Mouse (Mus musculus): ENCODE measurements around the gene Vipr2.

Gene Vipr2

DNA sequence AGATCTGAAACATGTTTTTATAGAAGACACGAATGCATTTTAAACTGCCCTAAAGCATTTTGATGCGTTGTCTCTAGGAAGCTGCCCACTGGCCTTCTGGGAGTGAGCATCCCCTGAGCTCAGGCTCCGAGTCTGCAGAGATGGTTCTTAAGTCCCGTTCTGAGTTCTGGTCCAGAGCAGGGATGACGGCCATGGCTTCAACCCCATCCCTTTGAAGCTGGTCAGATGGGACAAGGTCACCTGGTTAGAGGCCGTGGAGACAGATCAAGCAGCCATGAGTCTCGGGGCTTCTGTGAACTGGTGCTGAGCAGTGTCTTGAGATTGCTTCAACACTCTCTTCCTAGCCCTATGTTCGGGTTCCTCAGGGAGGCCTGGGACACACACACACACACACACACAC is 19.6 kb downstream of the Vipr2 start:
- no peak for DNase-seq (ENCODE audit: low spot score)

GRCm38 (mm10) chr12:116101945-116102344 is 24.4 kb downstream of the Vipr2 start:
- no peak for DNase-seq (ENCODE audit: low spot score)

- DNase-seq (ENCODE audit: low spot score): no peak
These were observed 32.2 kb downstream of the Vipr2 start for GRCm38 (mm10) chr12:116109451-116110353.

DNA sequence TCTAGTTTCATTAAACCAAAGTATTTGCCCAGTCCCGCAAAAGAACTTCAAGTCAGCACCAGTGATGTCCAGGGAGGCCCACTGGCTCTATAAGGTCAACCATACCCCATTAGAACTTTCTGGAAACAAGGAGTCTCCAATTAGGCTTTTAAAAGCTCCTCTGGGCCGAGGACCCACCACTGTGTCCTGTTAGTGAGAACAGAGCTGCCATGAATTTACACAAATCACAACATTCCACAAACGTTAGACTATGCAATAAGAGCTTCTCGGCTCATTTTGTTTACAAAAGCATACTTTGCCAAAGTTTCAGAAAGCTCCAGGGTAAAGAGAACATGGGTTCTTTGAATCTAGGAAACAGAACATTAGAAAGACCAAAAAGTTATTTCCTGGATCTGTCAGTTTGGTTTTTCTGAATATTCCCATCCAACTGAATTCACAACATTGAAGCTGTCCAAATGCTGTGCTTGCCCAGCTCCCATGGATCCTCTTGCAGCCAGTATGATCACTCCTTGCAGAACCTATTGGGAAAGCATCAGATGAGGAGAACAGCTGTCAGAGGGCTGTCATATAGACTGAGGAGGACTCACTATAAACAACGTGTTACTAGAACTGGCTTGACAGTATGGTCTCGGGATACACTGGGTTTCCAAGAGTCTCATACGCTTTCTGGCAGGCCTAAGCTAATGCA is 33.6 kb downstream of the Vipr2 start:
- no peak for DNase-seq (ENCODE audit: low spot score)

DNA sequence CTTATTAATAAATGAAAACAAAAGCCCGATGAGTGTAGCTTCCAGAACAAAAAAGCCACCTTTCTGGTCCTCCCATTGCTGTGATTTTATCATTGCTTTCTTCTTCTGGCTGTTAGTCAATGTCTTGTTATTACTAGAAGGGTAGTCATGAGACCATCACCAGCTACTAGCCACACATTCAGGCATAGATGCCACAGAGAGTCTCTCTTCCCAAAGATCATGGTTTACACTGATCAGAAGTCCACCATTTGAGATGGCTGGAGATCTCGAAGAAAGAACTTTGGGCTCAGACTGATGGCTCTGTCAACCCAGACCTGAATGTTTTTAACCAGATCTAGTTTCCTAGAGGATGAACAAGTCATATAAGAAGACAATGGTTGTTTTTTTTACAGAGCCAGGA is 38.3 kb downstream of the Vipr2 start:
- DNase-seq (ENCODE audit: low spot score): no peak

DNA sequence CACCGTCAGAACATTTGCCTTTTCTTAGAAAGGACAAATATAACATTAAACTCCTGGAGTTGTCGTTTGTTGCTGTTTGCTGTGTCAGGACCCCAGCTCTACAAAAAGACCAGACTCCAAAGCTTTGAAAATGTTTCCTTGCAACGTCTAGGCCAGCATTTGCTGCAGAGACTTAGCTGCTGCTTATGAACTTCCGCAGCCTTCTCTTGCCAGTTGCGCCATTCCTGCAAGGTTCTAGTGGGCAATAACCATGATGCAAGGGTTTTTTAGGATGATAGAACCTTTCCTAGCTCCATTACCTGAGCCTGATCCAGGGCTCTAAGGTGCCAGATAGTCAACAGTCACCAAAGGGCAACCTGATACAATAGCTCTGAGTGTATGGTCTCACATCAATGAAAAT is 38.9 kb downstream of the Vipr2 start:
- DNase-seq (ENCODE audit: low spot score): no peak

DNA sequence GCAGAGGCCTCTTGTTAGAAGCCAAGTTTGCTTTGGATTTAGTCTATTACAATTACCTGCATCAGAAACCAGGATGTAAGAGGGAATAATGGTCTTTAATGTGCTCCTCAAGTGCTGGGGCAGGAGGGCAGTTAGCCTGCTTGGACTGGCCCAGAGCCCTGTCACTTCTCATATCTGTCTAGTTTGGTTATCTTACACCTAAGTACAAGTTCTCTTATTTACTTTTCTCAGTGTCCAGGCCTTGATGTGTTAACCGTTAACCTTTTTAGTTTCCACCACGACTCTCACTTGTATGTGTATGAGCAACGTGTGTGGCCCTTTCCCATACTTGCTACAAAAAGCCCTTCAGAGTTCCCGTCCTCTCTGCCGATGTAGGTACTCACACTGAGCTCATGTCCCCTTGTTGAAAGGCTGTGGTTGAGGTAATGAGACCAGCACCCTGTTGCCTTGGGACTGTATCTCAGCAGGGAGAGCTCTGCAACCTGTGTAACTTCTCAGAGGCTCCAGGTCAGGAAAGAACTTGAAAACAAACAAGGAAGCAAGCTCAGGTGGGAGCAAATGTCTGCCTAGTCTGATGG is 39.9 kb downstream of the Vipr2 start:
- DNase-seq (ENCODE audit: low spot score): no peak

DNA sequence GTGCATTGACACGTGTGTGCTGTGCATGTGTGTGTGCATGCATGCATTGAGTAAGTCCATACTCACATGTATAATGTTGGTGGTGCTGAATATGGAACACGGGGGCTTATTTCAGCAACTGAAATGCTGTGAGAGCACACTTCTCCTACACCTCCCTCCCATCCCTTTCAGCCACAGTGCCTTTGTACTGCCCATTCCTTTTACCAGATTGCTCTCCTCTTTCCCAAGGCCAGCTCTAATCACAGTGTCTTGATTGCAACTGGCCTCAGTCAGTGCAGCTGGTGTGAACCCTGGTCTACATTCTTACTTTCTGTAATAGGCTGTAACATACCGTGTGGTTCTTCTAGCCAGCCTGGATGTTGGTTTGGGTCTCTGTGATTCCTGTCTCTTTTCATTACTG is 41.5 kb downstream of the Vipr2 start:
- no peak for DNase-seq (ENCODE audit: low spot score)

GRCm38 (mm10) chr12:116123786-116124185 is 46.3 kb downstream of the Vipr2 start:
- no peak for DNase-seq (ENCODE audit: low spot score)

DNA sequence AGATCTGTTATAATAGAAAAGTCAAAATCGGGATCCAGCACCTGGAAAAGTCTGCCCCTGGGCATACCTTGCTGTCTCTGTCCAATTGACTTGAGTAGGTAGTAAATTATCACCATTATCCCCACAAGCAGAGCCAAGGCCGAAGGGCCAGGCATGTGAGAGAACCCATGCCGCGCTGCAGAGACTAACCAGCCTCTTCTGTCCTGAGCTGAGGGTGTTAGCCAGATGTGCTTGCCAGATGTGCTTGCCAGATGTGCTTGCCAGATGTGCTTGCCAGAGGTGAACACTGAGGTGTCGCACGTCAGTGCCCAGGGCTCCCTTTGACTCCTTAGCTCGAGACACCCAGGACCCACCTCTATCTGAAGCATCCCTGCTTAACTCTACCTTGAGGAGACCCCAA is 53.4 kb downstream of the Vipr2 start:
- DNase-seq (ENCODE audit: low spot score): no peak

- DNase-seq (ENCODE audit: low spot score): no peak
These were observed 55.4 kb downstream of the Vipr2 start for GRCm38 (mm10) chr12:116132909-116133308.

- no peak for DNase-seq (ENCODE audit: low spot score)
These were observed 58.4 kb downstream of the Vipr2 start for GRCm38 (mm10) chr12:116135906-116136305.

- no peak for DNase-seq (ENCODE audit: low spot score)
These were observed 61.0 kb downstream of the Vipr2 start for GRCm38 (mm10) chr12:116138322-116139205.

- DNase-seq (ENCODE audit: low spot score): no peak
These were observed 63.1 kb downstream of the Vipr2 start for GRCm38 (mm10) chr12:116140605-116141004.

DNA sequence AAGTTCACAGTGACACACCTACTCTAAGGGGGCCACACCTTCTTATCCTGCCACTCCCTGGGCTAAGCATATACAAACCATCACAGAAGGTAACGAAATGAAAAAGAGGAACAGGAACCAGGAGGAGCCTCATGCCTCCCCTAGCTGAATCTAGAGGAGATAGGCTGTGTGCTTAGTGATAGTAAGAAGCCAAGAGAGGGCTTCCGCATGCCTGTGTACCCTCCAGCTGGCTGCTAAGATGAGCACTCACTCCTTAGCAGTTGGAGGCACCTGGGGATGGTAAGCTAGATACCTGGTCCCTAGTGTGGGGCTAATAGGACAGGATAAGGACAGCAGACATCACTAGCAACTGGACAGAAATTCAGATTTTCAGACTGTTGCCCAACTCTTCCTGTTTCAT is 64.3 kb downstream of the Vipr2 start:
- DNase-seq (ENCODE audit: low spot score): no peak

GRCm38 (mm10) chr12:116142464-116142863 is 64.9 kb downstream of the Vipr2 start:
- DNase-seq (ENCODE audit: low spot score): no peak

- DNase-seq (ENCODE audit: low spot score): no peak
These were observed 67.7 kb downstream of the Vipr2 start for GRCm38 (mm10) chr12:116145246-116145645.

GRCm38 (mm10) chr12:116145686-116146085 is 68.2 kb downstream of the Vipr2 start:
- no peak for DNase-seq (ENCODE audit: low spot score)

DNA sequence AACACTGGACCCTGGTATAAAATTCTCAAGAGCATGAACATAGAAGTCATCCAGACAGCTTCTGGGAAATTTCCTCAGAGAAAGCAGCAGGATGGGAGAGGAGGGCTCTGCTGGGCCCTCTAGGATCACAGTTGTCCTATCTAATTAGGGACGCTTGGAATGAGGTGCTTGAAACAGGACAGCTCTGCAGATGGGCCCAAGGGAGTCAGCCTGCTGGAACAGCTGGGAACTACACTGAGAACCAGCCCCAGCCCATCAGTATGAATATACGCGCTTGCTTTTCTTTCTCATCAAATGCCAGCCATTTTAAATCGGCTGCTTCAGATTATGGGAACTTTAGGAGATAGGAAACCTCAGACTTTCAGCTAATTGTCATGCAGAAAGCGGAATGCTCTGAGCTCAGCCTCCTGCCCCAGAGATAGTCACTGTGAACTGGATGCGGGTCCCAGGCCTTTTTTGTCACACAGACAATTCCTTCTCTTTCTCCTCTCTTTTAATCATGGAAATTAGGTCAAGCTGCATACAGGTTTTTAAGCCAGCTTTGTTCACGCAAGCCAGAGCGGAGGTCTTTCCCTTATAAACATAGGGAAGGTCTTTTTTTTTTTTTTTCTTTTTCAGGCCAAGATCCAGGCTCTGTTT is 69.6 kb downstream of the Vipr2 start:
- no peak for DNase-seq (ENCODE audit: low spot score)

- no peak for DNase-seq (ENCODE audit: low spot score)
These were observed 75.4 kb downstream of the Vipr2 start for GRCm38 (mm10) chr12:116152866-116153428.
